Mouse (Mus musculus) liver, embryonic 14.5 days (tissue): Measurements from ENCODE around the gene Pkp1.

Source experiments
- CTCF ChIP-seq: IDR thresholded peaks from 2 replicates; pipeline ENCODE4 v1.5.1; 2016; ENCODE audit warnings: antibody characterized with exemption, low read depth, control low read depth
- EP300 ChIP-seq: IDR thresholded peaks from 2 replicates; pipeline ENCODE4 v1.6.1; 2016; ENCODE audit warnings: antibody characterized with exemption, low read depth

DNA sequence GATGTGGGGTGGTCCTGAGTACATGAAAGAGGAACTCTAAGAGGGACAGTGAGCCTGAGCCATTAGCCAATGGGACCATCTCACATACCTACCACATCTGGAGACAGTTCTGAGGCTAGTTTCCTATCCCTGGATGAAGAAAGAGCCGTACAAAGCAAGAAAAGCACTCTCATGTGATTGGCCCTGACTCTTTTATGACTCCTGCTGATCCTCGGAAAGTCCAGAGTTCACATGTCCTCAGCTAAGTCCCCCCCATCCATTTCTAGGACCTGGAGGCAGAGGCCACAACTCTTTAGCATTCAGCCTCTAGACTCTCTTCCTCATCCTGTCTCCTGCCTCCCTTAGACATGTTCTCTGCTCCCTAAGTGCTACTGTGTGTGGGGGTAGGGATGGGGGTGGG lies 41.8 kb downstream of the Pkp1 start:
- TF ChIP-seq EP300 (no peak), CTCF (no peak)
